Mouse (Mus musculus) kidney, embryonic 14.5 days (tissue): ENCODE measurements at regions not wholly inside any gene's neighbourhood (a gene's known extent, or its start where the extent isn't known, plus 50 kb on each side); places are given as distances from the start of the nearest gene placed in this dataset.
A peak's percentile ranks its signal among the peaks of the same experiment; 100 is the strongest.

Experiments used
- ATAC-seq: fragments of 200-750 bp; cut with Nextera tagmentation; 2 replicates; pipeline ENCODE4 v1.8.0; 2017; ENCODE audit warnings: moderate number of reproducible peaks, mild to moderate bottlenecking, moderate TSS enrichment, moderate library complexity; ENCODE audit not compliant: low FRiP score, low TSS enrichment
- H3K27ac ChIP-seq: fragments of 300-500 bp; sonication (generic); 2 replicates; pipeline ENCODE4 v1.5.1; 2014; ENCODE audit warnings: low read depth, mild to moderate bottlenecking, low read length, moderate library complexity, mixed read lengths
- H3K27me3 ChIP-seq: fragments of 300-500 bp; sonication (generic); 2 replicates; pipeline ENCODE4 v1.6.1; 2014; ENCODE audit warnings: mild to moderate bottlenecking, low read length; ENCODE audit not compliant: control insufficient read depth, insufficient read depth
- H3K36me3 ChIP-seq: fragments of 300-500 bp; sonication (generic); 2 replicates; pipeline ENCODE4 v1.6.1; 2014; ENCODE audit warnings: low read length, mixed read lengths; ENCODE audit not compliant: control insufficient read depth, insufficient read depth
- H3K4me1 ChIP-seq: fragments of 300-500 bp; sonication (generic); 2 replicates; pipeline ENCODE4 v1.6.1; 2014; ENCODE audit warnings: low read length, mixed read lengths; ENCODE audit not compliant: control insufficient read depth, insufficient read depth
- H3K4me2 ChIP-seq: fragments of 300-500 bp; sonication (generic); replicated peaks from 2 replicates; pipeline ENCODE4 v1.6.1; 2014; ENCODE audit warnings: low read depth, mild to moderate bottlenecking, low read length
- H3K4me3 ChIP-seq: fragments of 300-500 bp; sonication (generic); 2 replicates; pipeline ENCODE4 v1.5.1; 2014; ENCODE audit warnings: mild to moderate bottlenecking, low read length
- H3K9ac ChIP-seq: fragments of 300-500 bp; sonication (generic); 2 replicates; pipeline ENCODE4 v1.6.1; 2014; ENCODE audit warnings: low read depth, mild to moderate bottlenecking, low read length, moderate library complexity
- H3K9me3 ChIP-seq: fragments of 300-500 bp; sonication (generic); 2 replicates; pipeline ENCODE4 v1.6.1; 2016; ENCODE audit warnings: low read length; ENCODE audit not compliant: control insufficient read depth
- WGBS: fragments of 180-500 bp; shearing (Covaris S2); extraction: QIAGEN DNeasy Blood & Tissue Kit; methylation state at CpG from one replicate; pipeline ENCODE4 v1.1.7; 2014; 5-methylcytosine and 5-hydroxymethylcytosine counted together

DNA sequence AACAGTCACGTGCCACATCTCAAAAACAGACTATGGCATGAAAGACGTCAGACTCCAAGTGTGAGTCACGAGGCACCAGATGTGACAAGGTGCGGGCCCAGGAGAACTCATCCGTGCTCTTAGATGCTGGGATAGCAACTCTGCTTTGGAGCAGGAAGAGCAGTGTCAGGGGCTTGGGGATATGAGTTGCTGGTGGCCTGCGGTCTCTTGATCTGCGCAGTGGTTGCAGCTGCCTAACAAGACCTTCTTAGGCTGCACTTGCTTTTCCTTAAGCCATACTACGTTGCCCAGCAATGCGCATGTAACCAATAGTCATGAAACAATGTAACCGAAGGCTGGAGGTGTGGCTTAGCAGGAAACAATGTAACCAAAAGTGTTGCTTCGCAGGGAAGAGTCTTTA, 380.1 kb upstream of the Trpc7 start:
- ATAC-seq = no peak

DNA sequence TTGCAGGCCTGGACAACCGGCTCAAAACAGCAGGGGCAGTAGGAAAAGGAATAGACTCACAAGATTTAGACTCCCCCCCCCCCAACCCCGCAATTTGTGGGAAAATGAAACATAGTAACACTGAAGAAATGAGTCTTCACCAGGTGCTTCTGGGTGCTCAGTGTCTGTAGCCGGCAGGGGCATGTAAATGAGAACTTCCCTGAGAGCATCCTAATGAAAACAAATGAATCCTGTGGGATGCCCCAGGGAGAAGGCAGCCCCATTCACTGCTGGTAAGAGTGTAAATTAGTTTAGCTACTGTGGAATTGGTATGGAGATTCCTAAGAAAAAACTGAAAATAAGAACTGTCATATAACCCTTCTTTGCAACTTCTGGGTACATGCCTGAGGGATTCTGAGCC, 377.8 kb upstream of the Trpc7 start:
- Histone ChIP-seq H3K4me3 (no peak overlapping the region), H3K4me2 (no peak overlapping the region), H3K9ac (no peak overlapping the region), H3K9me3 (no peaks in the 10 kb centered on the region), H3K27ac (no peak overlapping the region), H3K36me3 (no peaks in the 10 kb centered on the region), H3K27me3 (no peaks in the 10 kb centered on the region; the same call in 1 of the 2 replicates), H3K4me1 (no peaks in the 10 kb centered on the region)
- 29% methylated on average over 3 of the region's 3 CpGs for WGBS
- ATAC-seq = no peak

More for the DNA sequence above, 380.1 kb upstream of the Trpc7 start:
- H3K9ac ChIP-seq = no peak overlapping the region
- H3K9me3 ChIP-seq = no peaks in the 10 kb centered on the region
- no peaks in the 10 kb centered on the region for H3K4me1 ChIP-seq
- no peaks in the 10 kb centered on the region for H3K36me3 ChIP-seq
- whole genome bisulfite sequencing = 86% methylated on average over 11 of the region's 11 CpGs
- no peak overlapping the region for H3K4me3 ChIP-seq
- H3K27me3 ChIP-seq = no peaks in the 10 kb centered on the region; the same call in 1 of the 2 replicates
- H3K27ac ChIP-seq = no peak overlapping the region
- H3K4me2 ChIP-seq = no peak overlapping the region

DNA sequence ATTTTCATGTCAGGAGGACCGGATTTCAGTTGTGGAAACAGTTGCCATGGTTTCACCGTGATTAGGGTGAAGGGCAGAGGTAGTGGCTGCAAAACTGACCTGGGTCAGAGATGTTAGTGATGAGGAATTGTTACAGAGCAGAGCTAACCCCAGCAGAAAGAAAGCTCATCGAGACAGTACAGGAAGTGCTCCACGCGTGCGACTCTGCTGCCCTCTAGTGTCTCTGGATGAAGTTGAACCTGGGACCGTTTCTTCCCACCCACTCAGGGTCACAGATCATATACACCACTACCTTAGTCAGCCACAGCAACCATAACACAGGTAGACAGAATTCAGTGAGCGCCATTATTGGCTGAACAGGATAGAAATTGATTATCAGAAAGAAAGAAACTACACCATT, 373.8 kb upstream of the Trpc7 start:
- 15% methylated on average over 8 of the region's 8 CpGs for WGBS
- no peak overlapping the region for H3K4me2 ChIP-seq

DNA sequence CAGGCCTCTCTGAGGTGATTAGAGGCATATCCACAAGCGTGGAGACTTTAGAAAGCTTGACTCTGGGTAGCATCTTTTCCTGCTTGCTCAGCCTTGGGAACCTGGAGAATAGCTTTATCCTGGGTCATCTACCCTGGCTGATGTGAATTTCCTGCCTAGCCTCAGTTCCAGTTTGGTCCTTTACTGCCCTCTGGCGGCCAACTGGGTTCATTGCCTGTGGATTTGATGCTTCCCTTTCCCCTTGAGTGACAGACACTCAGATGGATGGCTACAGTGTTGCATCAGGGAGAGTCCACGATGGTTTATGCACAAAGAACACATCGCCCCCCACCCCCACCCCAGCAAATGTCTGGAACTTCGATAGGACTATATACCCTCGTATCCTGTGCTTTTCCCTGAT, 364.1 kb upstream of the Trpc7 start:
- Histone ChIP-seq H3K4me2 (no peak overlapping the region), H3K36me3 (no peaks in the 10 kb centered on the region), H3K27ac (no peak overlapping the region), H3K4me1 (no peaks in the 10 kb centered on the region), H3K4me3 (no peak overlapping the region), H3K9me3 (no peaks in the 10 kb centered on the region), H3K27me3 (no peaks in the 10 kb centered on the region), H3K9ac (no peak overlapping the region)
- ATAC-seq = 0 out of 2 replicates have a peak, but pooled peaks have one; percentile 57
- 12% methylated on average over 6 of the region's 6 CpGs for WGBS

More for the DNA sequence above, 373.8 kb upstream of the Trpc7 start:
- Histone ChIP-seq H3K27ac (no peak overlapping the region), H3K9ac (no peak overlapping the region), H3K4me1 (no peaks in the 10 kb centered on the region), H3K27me3 (no peaks in the 10 kb centered on the region), H3K36me3 (no peaks in the 10 kb centered on the region), H3K9me3 (no peaks in the 10 kb centered on the region), H3K4me3 (no peak overlapping the region)
- peak; percentile 64; the same call in 1 of the 2 replicates for ATAC-seq

GRCm38 (mm10) chr13:57259474-57259873, 363.7 kb upstream of the Trpc7 start:
- no peak overlapping the region for H3K27ac ChIP-seq
- H3K36me3 ChIP-seq = no peaks in the 10 kb centered on the region
- 65% methylated on average over 8 of the region's 8 CpGs for WGBS
- H3K4me2 ChIP-seq = no peak overlapping the region
- ATAC-seq = no peak
- H3K9me3 ChIP-seq = no peaks in the 10 kb centered on the region
- H3K27me3 ChIP-seq = no peaks in the 10 kb centered on the region
- H3K4me3 ChIP-seq = no peak overlapping the region
- H3K4me1 ChIP-seq = no peaks in the 10 kb centered on the region
- H3K9ac ChIP-seq = no peak overlapping the region

DNA sequence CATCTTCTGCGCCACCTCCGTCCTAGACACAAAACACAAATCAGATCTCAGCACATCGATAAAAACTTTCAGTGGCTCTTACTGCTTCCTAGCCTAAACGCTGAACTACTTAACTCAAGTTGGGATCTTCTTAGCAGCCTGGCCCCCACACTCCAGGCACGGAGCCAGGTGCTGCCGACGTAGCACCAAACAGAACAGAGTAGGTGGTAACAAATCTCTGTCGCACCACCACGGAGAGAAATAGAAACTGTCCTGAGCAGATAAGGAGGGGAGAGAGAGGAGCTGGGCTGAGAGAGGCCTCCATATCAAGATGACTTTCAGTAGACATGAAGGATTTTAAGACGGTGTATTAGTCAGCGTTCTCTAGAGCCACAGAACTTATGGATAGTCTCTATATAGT, 360.1 kb upstream of the Trpc7 start:
- ATAC-seq = no peak
- Histone ChIP-seq H3K4me3 (no peak overlapping the region), H3K27ac (no peak overlapping the region), H3K4me2 (no peak overlapping the region), H3K4me1 (no peaks in the 10 kb centered on the region), H3K27me3 (no peaks in the 10 kb centered on the region), H3K36me3 (no peaks in the 10 kb centered on the region), H3K9me3 (peaks cover 4% of the 10 kb centered on the region; the same call in 1 of the 2 replicates), H3K9ac (no peak overlapping the region)
- WGBS = 84% methylated on average over 11 of the region's 11 CpGs

DNA sequence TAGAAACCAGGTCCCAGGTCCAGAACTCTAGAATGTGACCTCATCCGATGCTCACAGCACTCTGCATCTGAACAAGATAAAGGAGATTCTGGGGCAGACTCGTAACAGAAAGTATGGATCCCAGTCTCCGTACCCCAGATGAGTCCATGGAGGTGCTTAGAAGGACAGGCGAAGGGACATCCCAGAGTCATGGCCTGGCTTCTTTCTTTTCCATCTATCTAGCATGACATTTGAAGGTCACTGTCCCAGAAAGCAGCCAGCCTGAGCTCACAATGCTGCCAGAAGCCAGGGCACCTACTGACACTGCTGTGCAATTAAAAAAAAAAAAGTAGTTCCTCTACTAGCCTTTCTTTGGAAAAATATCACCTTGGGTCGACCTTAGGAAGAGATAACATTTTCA, 354.1 kb upstream of the Trpc7 start:
- WGBS = 84% methylated on average over 5 of the region's 5 CpGs
- H3K27me3 ChIP-seq = no peaks in the 10 kb centered on the region
- no peaks in the 10 kb centered on the region for H3K36me3 ChIP-seq
- H3K4me2 ChIP-seq = no peak overlapping the region
- H3K4me3 ChIP-seq = no peak overlapping the region
- H3K9me3 ChIP-seq = peaks cover 4% of the 10 kb centered on the region; the same call in 1 of the 2 replicates
- H3K4me1 ChIP-seq = 0 out of 2 replicates have a peak, but pooled peaks cover 4% of the 10 kb centered on the region
- H3K9ac ChIP-seq = no peak overlapping the region
- no peak for ATAC-seq
- no peak overlapping the region for H3K27ac ChIP-seq

DNA sequence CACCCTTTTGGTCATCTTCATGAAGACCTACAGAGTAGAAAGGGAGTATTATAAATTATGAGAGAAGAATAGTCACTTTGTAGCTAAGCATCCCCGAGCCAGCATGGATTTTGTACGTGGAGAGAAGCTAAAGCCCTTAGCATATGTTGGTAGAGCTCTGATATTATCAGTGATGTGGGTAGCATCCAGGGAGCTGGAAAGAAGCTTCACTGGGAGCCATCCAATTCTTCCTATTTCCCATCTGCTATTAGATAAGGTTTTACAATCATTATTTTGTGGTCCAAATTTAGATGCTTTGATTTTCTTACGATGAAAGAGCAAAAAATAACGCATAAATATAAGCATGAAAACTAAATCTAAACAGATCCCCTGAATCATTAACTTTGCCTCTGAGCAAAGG, 353.6 kb upstream of the Trpc7 start:
- Histone ChIP-seq H3K36me3 (no peaks in the 10 kb centered on the region), H3K27ac (no peak overlapping the region), H3K9ac (no peak overlapping the region), H3K4me3 (no peak overlapping the region), H3K4me1 (0 out of 2 replicates have a peak, but pooled peaks cover 4% of the 10 kb centered on the region), H3K9me3 (peaks cover 4% of the 10 kb centered on the region; the same call in 1 of the 2 replicates), H3K4me2 (no peak overlapping the region), H3K27me3 (no peaks in the 10 kb centered on the region)
- 85% methylated on average over 4 of the region's 4 CpGs for WGBS
- no peak for ATAC-seq

GRCm38 (mm10) chr13:57246238-57246963, 350.6 kb upstream of the Trpc7 start:
- 62% methylated on average over 18 of the region's 18 CpGs for WGBS
- H3K4me3 ChIP-seq = no peak overlapping the region
- no peaks in the 10 kb centered on the region for H3K9me3 ChIP-seq
- H3K9ac ChIP-seq = no peak overlapping the region
- no peak overlapping the region for H3K27ac ChIP-seq
- 0 out of 2 replicates have a peak overlapping the region, but pooled peaks have one; percentile 4 for H3K4me2 ChIP-seq
- H3K36me3 ChIP-seq = no peaks in the 10 kb centered on the region
- peak; percentile 60 for ATAC-seq
- 0 out of 2 replicates have a peak, but pooled peaks cover 4% of the 10 kb centered on the region for H3K4me1 ChIP-seq
- H3K27me3 ChIP-seq = no peaks in the 10 kb centered on the region
